Mouse (Mus musculus): ENCODE results near the gene Nubp2. TPM values are rescaled to one million over a fixed set of nuclear protein-coding genes. Genes with fewer than 3 reads are reported as not detected.

The Nubp2 gene
- polyA plus RNA-seq, 1 experiment from 2014 or later: 76.1 TPM

DNA sequence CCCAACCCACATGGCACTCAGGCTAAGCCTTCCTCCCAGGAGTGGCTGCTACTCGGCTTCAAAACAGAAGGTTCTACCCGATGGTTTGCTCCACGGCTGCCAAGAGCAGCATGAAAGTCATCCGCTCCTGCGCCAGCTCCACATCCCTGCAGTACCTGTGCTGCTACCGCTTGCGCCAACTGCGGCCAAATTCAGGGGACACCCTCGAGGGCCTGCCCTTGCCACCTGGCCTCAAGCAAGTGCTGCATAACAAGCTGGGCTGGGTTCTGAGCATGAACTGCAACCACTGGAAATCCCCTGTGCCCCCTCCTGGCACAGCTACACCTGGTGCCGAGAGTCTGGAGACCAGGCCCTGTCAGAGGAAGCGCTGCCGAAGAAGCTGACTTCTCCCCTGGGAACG lies 5.2 kb upstream of the Nubp2 start:
- Histone ChIP-seq H3K9me3 (no peaks in the 10 kb centered on the region), H3K9ac (no peak overlapping the region), H3K27ac (replicated peaks) (no peak overlapping the region), H3K4me1 (replicated peaks) (peaks cover 49% of the 10 kb centered on the region), H3K4me2 (no peak overlapping the region), H3K27me3 (no peaks in the 10 kb centered on the region), H3K36me3 (peaks cover 49% of the 10 kb centered on the region), H3K4me3 (no peak overlapping the region)
- no peak for ATAC-seq (ENCODE audit: low read depth)
- 89% methylated on average over 13 of the region's 13 CpGs for WGBS

DNA sequence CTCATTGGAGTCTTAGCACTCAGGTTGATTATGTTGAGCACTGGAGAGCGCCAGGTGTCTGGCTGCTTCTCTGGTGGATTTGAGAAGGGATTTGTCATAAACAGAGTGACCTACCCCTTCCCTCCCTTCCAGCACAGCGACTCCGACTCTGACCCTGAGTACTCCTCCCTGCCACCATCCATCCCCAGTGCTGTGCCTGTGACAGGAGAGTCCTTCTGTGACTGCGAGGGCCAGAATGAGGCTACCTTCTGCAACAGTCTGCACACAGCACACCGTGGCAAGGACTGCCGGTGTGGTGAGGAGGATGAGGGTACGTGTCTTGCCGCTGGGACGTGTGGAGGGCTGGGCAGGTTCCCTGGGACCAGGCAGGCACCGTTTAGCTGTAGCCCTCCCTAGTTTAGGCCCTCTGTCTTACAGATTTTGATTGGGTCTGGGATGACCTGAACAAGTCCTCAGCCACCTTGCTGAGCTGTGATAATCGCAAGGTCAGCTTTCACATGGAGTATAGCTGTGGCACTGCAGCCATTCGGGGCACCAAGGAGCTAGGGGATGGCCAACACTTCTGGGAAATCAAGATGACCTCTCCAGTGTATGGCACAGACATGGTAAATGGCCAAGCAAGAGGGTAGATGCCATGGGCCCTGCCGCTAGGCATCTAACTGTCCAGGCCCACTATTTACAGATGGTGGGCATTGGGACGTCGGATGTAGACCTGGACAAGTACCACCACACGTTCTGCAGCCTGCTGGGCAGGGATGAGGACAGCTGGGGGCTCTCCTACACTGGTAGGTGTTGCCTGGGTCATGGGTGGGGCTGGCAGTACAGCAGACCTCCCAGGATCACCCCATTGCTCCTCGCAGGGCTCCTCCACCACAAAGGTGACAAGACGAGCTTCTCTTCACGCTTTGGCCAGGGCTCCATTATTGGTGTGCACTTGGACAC lies 4.3 kb upstream of the Nubp2 start:
- Histone ChIP-seq H3K9ac (no peak overlapping the region), H3K27me3 (no peaks in the 10 kb centered on the region), H3K4me3 (no peak overlapping the region), H3K27ac (replicated peaks) (no peak overlapping the region), H3K9me3 (no peaks in the 10 kb centered on the region), H3K4me1 (replicated peaks) (peaks cover 45% of the 10 kb centered on the region), H3K36me3 (peaks cover 49% of the 10 kb centered on the region), H3K4me2 (no peak overlapping the region)
- WGBS: 91% methylated on average over 19 of the region's 19 CpGs
- no peak for ATAC-seq (ENCODE audit: low read depth)

DNA sequence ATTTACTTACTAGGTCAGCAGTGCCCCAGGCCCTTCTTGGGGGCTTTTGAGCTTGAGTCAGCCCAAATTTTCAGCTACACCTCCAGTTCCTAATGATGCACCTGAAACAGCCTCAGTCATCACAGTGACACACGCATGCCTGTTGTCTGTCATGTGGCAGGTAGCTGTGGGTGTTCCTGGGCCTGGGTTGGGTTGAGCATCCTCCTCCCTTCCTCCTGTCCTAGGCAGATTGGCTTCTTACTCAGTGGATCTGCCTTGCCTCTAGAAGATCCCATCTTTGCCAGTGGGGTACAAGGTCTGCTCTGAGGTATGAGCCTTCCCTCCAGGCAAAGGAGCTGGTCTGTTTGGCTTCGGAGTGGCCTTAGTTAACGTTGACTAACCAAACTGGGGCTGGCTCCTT lies 2.7 kb upstream of the Nubp2 start:
- WGBS: 96% methylated on average over 3 of the region's 3 CpGs
- peak overlapping the region; percentile 88; the same call in 1 of the 2 replicates for H3K4me2 ChIP-seq

DNA sequence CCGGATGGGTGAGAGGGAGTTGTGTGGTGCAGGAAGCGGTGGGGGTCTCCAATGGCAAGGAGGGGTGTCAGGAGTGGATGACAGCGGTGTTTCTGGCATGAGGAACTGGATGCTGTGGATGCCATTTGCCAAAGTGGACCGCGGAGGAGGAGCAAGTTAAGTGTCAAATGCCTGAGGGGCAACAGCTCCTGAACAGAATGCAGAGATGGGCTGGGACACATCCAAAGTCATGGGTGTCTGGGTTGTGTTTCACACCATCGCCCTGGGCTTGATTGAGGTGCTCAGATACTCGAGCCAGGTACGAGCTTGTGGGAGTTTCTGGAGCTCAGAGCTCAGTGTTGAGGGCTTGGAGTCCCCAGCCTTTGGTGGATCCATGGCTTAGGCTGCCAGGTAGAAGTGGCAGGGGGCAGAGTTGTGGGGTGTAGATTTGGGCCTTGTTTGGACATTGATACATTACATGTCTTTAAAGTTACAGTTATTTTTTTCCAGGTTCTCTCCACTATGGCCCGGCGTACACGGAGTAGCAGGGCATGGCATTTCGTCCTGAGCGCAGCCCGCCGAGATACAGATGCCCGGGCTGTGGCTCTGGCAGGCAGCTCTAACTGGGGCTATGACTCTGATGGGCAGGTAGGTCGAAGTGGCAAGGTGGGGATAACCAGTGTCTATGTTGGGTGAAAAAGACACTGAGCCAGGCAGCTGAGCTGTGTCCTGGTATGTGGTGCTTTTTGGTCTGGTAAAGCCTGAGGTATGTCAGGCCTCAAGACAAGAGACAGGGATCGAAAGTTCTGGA lies 1.3 kb upstream of the Nubp2 start:
- ATAC-seq (ENCODE audit: low read depth): no peak
- Histone ChIP-seq H3K4me3 (peak overlapping the region; percentile 80), H3K27ac (replicated peaks) (no peak overlapping the region), H3K27me3 (no peaks in the 10 kb centered on the region), H3K36me3 (peaks cover 54% of the 10 kb centered on the region), H3K9me3 (no peaks in the 10 kb centered on the region), H3K9ac (peak overlapping the region; percentile 84), H3K4me1 (replicated peaks) (peaks cover 33% of the 10 kb centered on the region), H3K4me2 (peak overlapping the region; percentile 88)
- WGBS: 68% methylated on average over 18 of the region's 18 CpGs

More for the DNA sequence above, 2.7 kb upstream of the Nubp2 start:
- H3K4me3 ChIP-seq: no peak overlapping the region
- H3K9ac ChIP-seq: 0 out of 2 replicates have a peak overlapping the region, but pooled peaks have one; percentile 26
- no peaks in the 10 kb centered on the region for H3K9me3 ChIP-seq
- peaks cover 44% of the 10 kb centered on the region for H3K4me1 ChIP-seq (replicated peaks)
- H3K36me3 ChIP-seq: peaks cover 52% of the 10 kb centered on the region
- H3K27me3 ChIP-seq: no peaks in the 10 kb centered on the region
- ATAC-seq (ENCODE audit: low read depth): no peak
- H3K27ac ChIP-seq (replicated peaks): no peak overlapping the region

DNA sequence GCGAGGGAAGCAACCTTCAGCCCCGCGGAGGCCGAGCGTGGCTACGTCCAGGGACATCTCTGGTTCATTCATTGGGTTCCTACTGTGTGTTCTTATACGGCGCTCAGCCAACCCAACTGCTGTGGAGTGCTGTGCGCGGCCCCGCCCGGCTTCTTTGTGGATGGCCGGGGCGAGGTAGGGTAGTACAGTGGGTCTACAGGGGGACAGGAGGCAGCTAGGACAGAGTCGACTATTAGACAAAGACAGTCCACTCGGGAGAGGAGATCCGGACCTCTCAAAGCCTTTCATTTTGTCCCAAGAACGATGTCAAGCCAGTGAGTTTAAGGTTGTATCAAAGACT lies 753 bp upstream of the Nubp2 start:
- WGBS: 1% methylated on average over 18 of the region's 18 CpGs
- no peaks in the 10 kb centered on the region for H3K27me3 ChIP-seq
- H3K4me1 ChIP-seq (replicated peaks): peaks cover 33% of the 10 kb centered on the region
- peaks cover 49% of the 10 kb centered on the region for H3K36me3 ChIP-seq
- ATAC-seq (ENCODE audit: low read depth): peak; percentile 58
- peak overlapping the region; percentile 77 for H3K27ac ChIP-seq (replicated peaks)
- H3K9me3 ChIP-seq: no peaks in the 10 kb centered on the region
- peak overlapping the region; percentile 80 for H3K4me3 ChIP-seq
- H3K9ac ChIP-seq: peak overlapping the region; percentile 84
- peak overlapping the region; percentile 88 for H3K4me2 ChIP-seq

DNA sequence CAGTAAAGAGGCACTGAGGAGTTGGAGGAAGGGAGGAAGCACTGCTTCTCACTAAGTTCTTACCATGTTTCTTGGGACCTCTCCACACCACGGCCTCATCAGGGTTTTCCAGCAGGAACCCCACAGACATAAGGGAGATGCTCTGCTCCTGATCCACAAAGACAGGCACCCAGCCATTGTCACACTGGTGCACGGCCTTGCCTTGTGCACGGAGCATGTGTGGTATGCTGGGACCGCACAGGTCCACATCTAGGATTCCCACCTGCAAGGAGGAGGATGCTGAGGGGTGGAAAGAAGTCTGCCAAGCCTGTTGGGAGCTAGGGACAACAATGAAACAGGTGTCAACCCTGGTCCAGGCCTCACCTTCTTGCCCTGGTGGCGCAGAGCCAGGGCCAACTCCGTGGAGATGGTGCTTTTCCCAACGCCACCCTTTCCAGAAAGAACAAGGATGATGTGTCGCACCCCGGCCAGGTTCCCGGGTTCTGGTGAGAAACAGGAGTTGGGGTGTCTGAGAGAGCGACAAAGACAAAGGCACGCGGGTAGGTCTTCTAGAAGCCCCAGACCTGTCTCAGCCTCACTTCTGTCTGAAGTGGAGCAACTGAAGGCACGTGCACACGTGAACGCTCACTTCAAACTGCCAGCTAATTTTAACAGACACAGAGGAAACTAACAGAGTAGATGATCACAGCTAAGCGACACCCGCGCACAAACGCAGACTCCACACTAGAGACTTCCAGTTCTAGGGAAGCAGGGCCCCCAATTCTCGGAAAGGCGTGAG lies 604 bp downstream of the Nubp2 start:
- WGBS: 24% methylated on average over 22 of the region's 22 CpGs
- Histone ChIP-seq H3K9ac (peak overlapping the region; percentile 69), H3K36me3 (peaks cover 35% of the 10 kb centered on the region), H3K27me3 (no peaks in the 10 kb centered on the region), H3K27ac (replicated peaks) (no peak overlapping the region), H3K4me3 (peak overlapping the region; percentile 80), H3K4me2 (peak overlapping the region; percentile 83), H3K9me3 (no peaks in the 10 kb centered on the region), H3K4me1 (replicated peaks) (peaks cover 33% of the 10 kb centered on the region)
- no peak for ATAC-seq (ENCODE audit: low read depth)

DNA sequence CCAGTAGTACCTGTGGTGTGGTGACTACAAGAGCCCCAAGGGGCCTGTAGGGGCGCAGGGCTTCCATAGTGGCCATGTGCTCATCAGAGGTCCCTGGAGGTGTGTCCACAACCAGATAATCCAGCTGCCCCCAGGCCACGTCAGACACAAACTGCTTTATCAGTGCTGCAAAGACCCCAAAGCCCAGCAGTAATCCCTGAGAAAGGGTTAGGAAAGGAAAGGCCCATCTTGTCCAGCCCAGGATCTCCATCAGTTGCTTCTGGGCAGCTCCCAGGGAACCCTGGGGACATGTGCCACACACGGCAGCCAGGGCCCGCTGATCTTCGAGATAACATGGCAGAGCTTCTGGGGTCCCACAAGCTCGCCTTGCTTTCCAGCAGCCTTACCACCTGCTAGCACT lies 1.8 kb downstream of the Nubp2 start:
- peaks cover 24% of the 10 kb centered on the region for H3K36me3 ChIP-seq
- WGBS: 91% methylated on average over 6 of the region's 6 CpGs
- H3K27me3 ChIP-seq: no peaks in the 10 kb centered on the region
- no peak overlapping the region for H3K4me3 ChIP-seq
- no peaks in the 10 kb centered on the region for H3K9me3 ChIP-seq
- no peak overlapping the region for H3K4me2 ChIP-seq
- H3K4me1 ChIP-seq (replicated peaks): peaks cover 33% of the 10 kb centered on the region
- no peak for ATAC-seq (ENCODE audit: low read depth)
- H3K27ac ChIP-seq (replicated peaks): no peak overlapping the region
- no peak overlapping the region for H3K9ac ChIP-seq

DNA sequence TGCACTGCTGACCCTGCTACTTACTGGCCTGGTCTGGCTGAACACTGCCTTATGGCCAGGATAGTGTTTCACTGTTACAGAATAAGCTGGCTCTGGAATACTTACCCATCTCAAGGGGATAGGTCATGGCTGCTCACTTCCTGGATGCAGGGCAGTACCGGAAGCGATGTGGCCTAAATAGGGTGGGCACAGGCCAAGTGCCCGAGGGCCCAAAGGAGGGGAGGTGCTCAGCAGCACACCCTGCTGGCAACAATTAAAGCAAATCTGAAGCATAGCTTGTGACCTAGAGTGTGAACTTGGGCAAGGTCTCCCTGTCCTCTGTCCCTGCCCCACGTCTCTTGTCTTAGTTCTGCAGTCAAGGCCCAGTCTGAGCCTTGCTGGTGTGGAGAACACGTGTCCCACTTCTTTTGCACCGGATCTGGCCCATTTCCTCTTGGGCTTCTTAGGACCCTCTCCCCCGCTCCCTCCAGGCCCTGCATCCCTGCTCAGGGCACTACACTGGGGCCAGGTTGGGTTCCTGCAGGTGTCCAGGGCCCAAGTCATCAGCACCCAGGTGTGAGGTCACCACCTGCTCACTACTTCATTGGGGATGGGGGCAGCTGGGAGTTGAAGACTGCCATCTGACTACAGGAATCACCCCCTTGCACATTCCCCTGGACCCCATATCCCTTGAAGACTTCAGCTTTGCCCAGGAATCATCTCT lies 4.3 kb downstream of the Nubp2 start:
- Histone ChIP-seq H3K4me2 (no peak overlapping the region), H3K27ac (replicated peaks) (no peak overlapping the region), H3K9me3 (no peaks in the 10 kb centered on the region), H3K9ac (no peak overlapping the region), H3K36me3 (peaks cover 18% of the 10 kb centered on the region), H3K4me1 (replicated peaks) (peaks cover 13% of the 10 kb centered on the region), H3K27me3 (no peaks in the 10 kb centered on the region), H3K4me3 (no peak overlapping the region)
- WGBS: 53% methylated on average over 7 of the region's 7 CpGs
- no peak for ATAC-seq (ENCODE audit: low read depth)

DNA sequence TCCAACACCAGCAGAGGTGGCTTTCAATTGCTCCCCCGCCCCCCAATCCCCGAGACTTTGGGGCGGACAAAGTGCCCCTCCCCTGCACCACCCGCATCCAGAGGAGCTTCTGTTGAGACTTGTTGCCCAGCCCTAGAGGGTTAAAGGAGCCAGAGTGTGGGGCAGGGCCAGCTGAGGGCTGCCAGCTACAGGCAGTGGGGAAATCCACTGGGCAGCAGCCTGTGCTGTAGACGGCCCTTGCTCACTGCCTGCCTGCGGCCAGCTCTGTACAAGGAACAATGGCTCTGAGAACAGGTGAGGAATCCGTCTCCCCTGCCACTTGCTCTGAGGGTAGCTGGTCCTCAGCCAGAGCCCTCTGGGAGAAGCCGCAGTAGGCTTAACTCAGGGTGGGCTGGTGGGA lies 7.6 kb downstream of the Nubp2 start:
- Histone ChIP-seq H3K4me2 (no peak overlapping the region), H3K9me3 (no peaks in the 10 kb centered on the region), H3K9ac (0 out of 2 replicates have a peak overlapping the region, but pooled peaks have one; percentile 26), H3K36me3 (peaks cover 11% of the 10 kb centered on the region), H3K4me3 (no peak overlapping the region), H3K4me1 (replicated peaks) (no peaks in the 10 kb centered on the region; the same call in 1 of the 2 replicates), H3K27ac (replicated peaks) (no peak overlapping the region), H3K27me3 (no peaks in the 10 kb centered on the region)
- no peak for ATAC-seq (ENCODE audit: low read depth)
- WGBS: 74% methylated on average over 8 of the region's 8 CpGs

DNA sequence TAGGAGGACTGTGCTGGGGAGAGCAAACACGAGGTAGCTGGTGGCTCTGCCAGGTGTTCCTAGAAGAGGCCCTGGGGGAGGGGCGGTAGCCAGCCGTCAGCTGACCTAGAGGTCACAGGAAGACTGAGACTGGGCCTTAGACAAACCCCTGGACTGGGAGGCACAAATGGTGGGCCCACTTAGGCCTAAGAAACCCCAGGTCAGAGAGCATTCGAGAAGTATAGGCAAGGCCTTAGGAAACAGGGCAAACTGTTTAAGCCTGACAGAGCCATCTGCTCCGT lies 8.1 kb downstream of the Nubp2 start:
- WGBS: 42% methylated on average over 5 of the region's 5 CpGs

DNA sequence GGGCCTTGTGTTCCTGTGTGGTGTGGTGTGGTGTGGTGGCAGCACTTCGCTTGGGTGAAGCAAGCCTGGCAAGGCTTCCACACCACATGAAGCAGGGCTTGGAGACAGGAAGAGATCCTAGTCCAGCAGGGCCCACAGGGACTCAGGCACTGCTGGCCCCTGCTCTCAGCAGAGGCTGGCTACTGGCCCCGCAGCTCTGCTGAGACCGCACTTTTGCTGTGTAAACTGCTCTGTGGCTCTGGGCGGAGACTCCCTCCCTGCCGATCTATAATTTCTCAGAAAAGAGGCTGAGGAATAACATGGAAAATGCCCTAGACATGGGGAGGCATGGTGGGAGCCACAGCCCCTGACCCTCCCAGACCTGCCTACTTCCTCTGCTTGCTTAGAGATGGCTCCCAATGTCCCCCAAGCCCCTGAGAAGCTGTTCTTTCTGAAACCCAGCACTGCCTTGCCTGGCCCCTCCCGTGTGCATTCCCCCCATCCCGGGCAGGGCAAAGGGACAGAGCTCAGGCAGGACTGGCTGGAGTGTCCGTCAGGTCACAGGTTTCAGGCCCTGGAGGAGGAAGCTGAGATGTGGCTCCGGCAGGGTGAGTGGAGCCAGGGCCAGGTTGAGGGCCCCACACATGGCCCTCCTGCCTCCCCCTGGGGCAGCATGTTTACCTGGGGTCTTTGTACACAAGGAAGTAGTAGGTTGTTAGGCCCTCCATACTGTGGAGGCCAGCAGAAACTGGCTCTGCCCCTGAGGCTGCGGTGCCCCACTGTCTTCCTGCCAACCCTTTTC lies 8.6 kb downstream of the Nubp2 start:
- Histone ChIP-seq H3K27me3 (no peaks in the 10 kb centered on the region), H3K4me3 (no peak overlapping the region), H3K4me2 (no peak overlapping the region), H3K9me3 (no peaks in the 10 kb centered on the region), H3K4me1 (replicated peaks) (no peaks in the 10 kb centered on the region; the same call in 1 of the 2 replicates), H3K9ac (0 out of 2 replicates have a peak overlapping the region, but pooled peaks have one; percentile 26), H3K36me3 (peaks cover 1% of the 10 kb centered on the region), H3K27ac (replicated peaks) (no peak overlapping the region)
- ATAC-seq (ENCODE audit: low read depth): no peak
- WGBS: 66% methylated on average over 10 of the region's 10 CpGs

More for the DNA sequence above, 8.1 kb downstream of the Nubp2 start:
- no peak overlapping the region for H3K4me3 ChIP-seq
- H3K27me3 ChIP-seq: no peaks in the 10 kb centered on the region
- H3K27ac ChIP-seq (replicated peaks): no peak overlapping the region
- no peaks in the 10 kb centered on the region; the same call in 1 of the 2 replicates for H3K4me1 ChIP-seq (replicated peaks)
- no peaks in the 10 kb centered on the region for H3K9me3 ChIP-seq
- no peak overlapping the region for H3K4me2 ChIP-seq
- ATAC-seq (ENCODE audit: low read depth): no peak
- peaks cover 6% of the 10 kb centered on the region for H3K36me3 ChIP-seq
- H3K9ac ChIP-seq: 0 out of 2 replicates have a peak overlapping the region, but pooled peaks have one; percentile 26
